Mouse (Mus musculus) bone marrow, adult 2 months (tissue): ENCODE measurements around the gene Hdac10.

ENCODE experiments used
- CTCF ChIP-seq: fragments of 200-500 bp; IDR thresholded peaks from 2 replicates; pipeline ENCODE4 v1.5.1; 2011; ENCODE audit warnings: low read length, control low read depth; ENCODE audit not compliant: control insufficient read depth, insufficient read depth
- POLR2A ChIP-seq: fragments of 200-500 bp; IDR thresholded peaks from 2 replicates; pipeline ENCODE4 v1.6.1; 2011; ENCODE audit warnings: low read depth, mild to moderate bottlenecking, control low read depth, low read length, borderline replicate concordance; ENCODE audit not compliant: control insufficient read depth

- TF ChIP-seq POLR2A = no peak
- TF ChIP-seq CTCF = no peak
Observed at GRCm38 (mm10) chr15:89136461-89137155, 8.1 kb upstream of the Hdac10 start.
